Mouse (Mus musculus): Measurements from ENCODE around the gene Nfatc3.

GRCm38 (mm10) chr8:106136156-106137130 is 77.8 kb downstream of the Nfatc3 start, which contains the start of gene Esrp2:
- no peak for TF ChIP-seq CTCF (IDR thresholded peaks at IDR 0.05; ENCODE audit: control insufficient read depth, insufficient read depth, insufficient read length)
- TF ChIP-seq MYOD1 (IDR thresholded peaks at IDR 0.05; ENCODE audit: control insufficient read depth, insufficient read length, low read depth): no peak
- no peak for TF ChIP-seq MYOG (IDR thresholded peaks at IDR 0.05; ENCODE audit: control insufficient read depth, extremely low read depth, insufficient read length)
- TF ChIP-seq MAX (IDR thresholded peaks at IDR 0.05): no peak
- no peak for TF ChIP-seq USF1 (IDR thresholded peaks at IDR 0.05; ENCODE audit: low read depth)
- no peak for TF ChIP-seq FOSL1 (IDR thresholded peaks at IDR 0.05; ENCODE audit: insufficient read depth, low read length, poor library complexity, severe bottlenecking)

Data from C2C12 (cell line).